Mouse (Mus musculus): ENCODE data around the gene Defb28.

Gene Defb28

GRCm38 (mm10) chr2:152556655-152557054 lies 38.6 kb downstream of the Defb28 start:
- DNase-seq (ENCODE audit: low spot score in 2 of 2), result no peak

- DNase-seq (ENCODE audit: low spot score in 2 of 2), result no peak
Observed at GRCm38 (mm10) chr2:152569038-152569437, 51.0 kb downstream of the Defb28 start, which contains the start of gene Gm17416. Gm17416 (plus strand) TSS chr2:152569338.

- DNase-seq (ENCODE audit: low spot score in 2 of 2), result no peak
Observed at GRCm38 (mm10) chr2:152569881-152570280, 51.8 kb downstream of the Defb28 start.

- DNase-seq (ENCODE audit: low spot score in 2 of 2), result no peak
Observed at GRCm38 (mm10) chr2:152570313-152570712, 52.3 kb downstream of the Defb28 start.
